Mouse (Mus musculus) testis, adult 2 months (tissue): Measurements from ENCODE around the gene Xcl1. TPM values are rescaled to one million over a fixed set of nuclear protein-coding genes. Genes with fewer than 3 reads are reported as not detected.

Source experiments
- H3K27ac ChIP-seq: fragments of 200-500 bp; 2 replicates; pipeline ENCODE4 v1.5.1; 2012; ENCODE audit warnings: low read depth, low read length; ENCODE audit not compliant: control insufficient read depth, insufficient read depth
- H3K27me3 ChIP-seq: fragments of 200-500 bp; 2 replicates; pipeline ENCODE4 v1.6.1; 2012; ENCODE audit warnings: mild to moderate bottlenecking, low read length, moderate library complexity; ENCODE audit not compliant: control insufficient read depth, insufficient read depth
- H3K36me3 ChIP-seq: fragments of 200-500 bp; 2 replicates; pipeline ENCODE4 v1.6.1; 2012; ENCODE audit warnings: mild to moderate bottlenecking, low read length; ENCODE audit not compliant: control insufficient read depth, insufficient read depth
- H3K4me1 ChIP-seq: fragments of 200-500 bp; 2 replicates; pipeline ENCODE4 v1.6.1; 2012; ENCODE audit warnings: low read length; ENCODE audit not compliant: control insufficient read depth, insufficient read depth
- H3K4me3 ChIP-seq: fragments of 200-500 bp; 2 replicates; pipeline ENCODE4 v1.5.1; 2012; ENCODE audit warnings: low read depth, mild to moderate bottlenecking, low read length, moderate library complexity, mixed read lengths; ENCODE audit not compliant: control insufficient read depth
- CTCF ChIP-seq: fragments of 200-500 bp; IDR thresholded peaks from 2 replicates; pipeline ENCODE4 v1.5.1; 2012; ENCODE audit warnings: low read depth, mild to moderate bottlenecking, inconsistent platforms, low read length, moderate library complexity; ENCODE audit not compliant: control insufficient read depth, insufficient read depth, insufficient replicate concordance
- POLR2A ChIP-seq: fragments of 200-500 bp; IDR thresholded peaks from 2 replicates; pipeline ENCODE4 v1.6.1; 2012; ENCODE audit warnings: low read depth, mild to moderate bottlenecking, inconsistent platforms, low read length, moderate library complexity; ENCODE audit not compliant: control insufficient read depth
- polyA plus RNA-seq: library from polyadenylated mRNA; depleted of rRNA; stranded (reverse); fragments of >200 nt; gene quantifications from 2 replicates; pipeline ENCODE4 v1.2.3, GENCODE M21; 2012

Xcl1 gene
- polyA plus RNA-seq, 1 experiment = 0.69 TPM

- no peaks in the 10 kb centered on the region for H3K4me1 ChIP-seq
- no peaks in the 10 kb centered on the region for H3K36me3 ChIP-seq
- H3K27me3 ChIP-seq = no peaks in the 10 kb centered on the region
- H3K27ac ChIP-seq = no peak overlapping the region
- TF ChIP-seq POLR2A (no peak), CTCF (no peak)
- H3K4me3 ChIP-seq = no peak overlapping the region
Observed at GRCm38 (mm10) chr1:164953574-164953973, 18.2 kb upstream of the Xcl1 start.

- no peaks in the 10 kb centered on the region for H3K4me1 ChIP-seq
- no peaks in the 10 kb centered on the region for H3K36me3 ChIP-seq
- TF ChIP-seq CTCF (no peak), POLR2A (no peak)
- no peak overlapping the region for H3K27ac ChIP-seq
- H3K27me3 ChIP-seq = no peaks in the 10 kb centered on the region
- H3K4me3 ChIP-seq = no peak overlapping the region
Observed at GRCm38 (mm10) chr1:164936060-164936459, 733 bp upstream of the Xcl1 start.

- no peak overlapping the region for H3K27ac ChIP-seq
- no peak overlapping the region for H3K4me3 ChIP-seq
- TF ChIP-seq CTCF (no peak), POLR2A (no peak)
- H3K4me1 ChIP-seq = no peaks in the 10 kb centered on the region
- H3K36me3 ChIP-seq = no peaks in the 10 kb centered on the region
- H3K27me3 ChIP-seq = no peaks in the 10 kb centered on the region
Observed at GRCm38 (mm10) chr1:164933441-164934188, 1.7 kb downstream of the Xcl1 start.

- TF ChIP-seq POLR2A = no peak
- no peak for TF ChIP-seq CTCF
- H3K27ac ChIP-seq = no peak overlapping the region
- H3K27me3 ChIP-seq = no peaks in the 10 kb centered on the region
- no peaks in the 10 kb centered on the region for H3K36me3 ChIP-seq
- no peaks in the 10 kb centered on the region for H3K4me1 ChIP-seq
- no peak overlapping the region for H3K4me3 ChIP-seq
Observed at GRCm38 (mm10) chr1:164931135-164931534, 4.2 kb downstream of the Xcl1 start.

GRCm38 (mm10) chr1:164930006-164930405, 5.3 kb downstream of the Xcl1 start:
- Histone ChIP-seq H3K36me3 (no peaks in the 10 kb centered on the region), H3K4me1 (no peaks in the 10 kb centered on the region), H3K4me3 (no peak overlapping the region), H3K27ac (no peak overlapping the region), H3K27me3 (no peaks in the 10 kb centered on the region)
- no peak for TF ChIP-seq CTCF
- TF ChIP-seq POLR2A = no peak

GRCm38 (mm10) chr1:164926534-164927160, 8.7 kb downstream of the Xcl1 start:
- Histone ChIP-seq H3K27me3 (no peaks in the 10 kb centered on the region), H3K4me3 (no peak overlapping the region), H3K36me3 (no peaks in the 10 kb centered on the region), H3K4me1 (no peaks in the 10 kb centered on the region), H3K27ac (no peak overlapping the region)
- no peak for TF ChIP-seq POLR2A
- no peak for TF ChIP-seq CTCF

GRCm38 (mm10) chr1:164905047-164905446, 30.3 kb downstream of the Xcl1 start:
- Histone ChIP-seq H3K27me3 (no peaks in the 10 kb centered on the region), H3K4me1 (peaks cover 2% of the 10 kb centered on the region; the same call in 1 of the 2 replicates), H3K36me3 (no peaks in the 10 kb centered on the region), H3K4me3 (no peak overlapping the region), H3K27ac (no peak overlapping the region)
- TF ChIP-seq CTCF = peak; percentile 60; the same call in 1 of the 2 replicates
- TF ChIP-seq POLR2A = no peak
